Mouse (Mus musculus): Measurements from ENCODE around the gene Cog8.

DNA sequence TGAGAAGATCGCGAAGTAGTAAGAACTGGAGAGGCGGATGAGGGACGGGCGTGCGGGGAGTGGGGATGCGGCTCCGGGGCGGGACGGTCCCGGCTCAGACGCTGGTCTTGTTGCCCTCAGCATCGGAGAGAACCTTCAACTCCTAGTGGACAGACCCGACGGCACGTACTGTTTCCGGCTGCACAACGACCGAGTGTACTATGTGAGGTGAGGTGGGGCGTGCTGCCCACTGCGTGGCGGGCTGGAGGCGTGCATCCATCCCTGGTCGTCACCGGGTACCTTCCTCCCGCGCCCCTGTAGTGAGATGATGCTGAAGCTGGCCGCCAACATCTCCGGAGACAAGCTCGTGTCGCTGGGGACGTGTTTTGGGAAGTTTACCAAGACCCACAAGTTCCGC is 482 bp upstream of the Cog8 start:
- TF ChIP-seq POLR2A (IDR thresholded peaks at IDR 0.05; ENCODE audit: low read depth, low read length) = no peak
- TF ChIP-seq CTCF (IDR thresholded peaks at IDR 0.05; ENCODE audit: extremely low read depth, insufficient read length, insufficient replicate concordance, low read depth, low read length) = no peak
